ENCODE assay signal across 8 mouse cellular contexts in the genomic region with DNA sequence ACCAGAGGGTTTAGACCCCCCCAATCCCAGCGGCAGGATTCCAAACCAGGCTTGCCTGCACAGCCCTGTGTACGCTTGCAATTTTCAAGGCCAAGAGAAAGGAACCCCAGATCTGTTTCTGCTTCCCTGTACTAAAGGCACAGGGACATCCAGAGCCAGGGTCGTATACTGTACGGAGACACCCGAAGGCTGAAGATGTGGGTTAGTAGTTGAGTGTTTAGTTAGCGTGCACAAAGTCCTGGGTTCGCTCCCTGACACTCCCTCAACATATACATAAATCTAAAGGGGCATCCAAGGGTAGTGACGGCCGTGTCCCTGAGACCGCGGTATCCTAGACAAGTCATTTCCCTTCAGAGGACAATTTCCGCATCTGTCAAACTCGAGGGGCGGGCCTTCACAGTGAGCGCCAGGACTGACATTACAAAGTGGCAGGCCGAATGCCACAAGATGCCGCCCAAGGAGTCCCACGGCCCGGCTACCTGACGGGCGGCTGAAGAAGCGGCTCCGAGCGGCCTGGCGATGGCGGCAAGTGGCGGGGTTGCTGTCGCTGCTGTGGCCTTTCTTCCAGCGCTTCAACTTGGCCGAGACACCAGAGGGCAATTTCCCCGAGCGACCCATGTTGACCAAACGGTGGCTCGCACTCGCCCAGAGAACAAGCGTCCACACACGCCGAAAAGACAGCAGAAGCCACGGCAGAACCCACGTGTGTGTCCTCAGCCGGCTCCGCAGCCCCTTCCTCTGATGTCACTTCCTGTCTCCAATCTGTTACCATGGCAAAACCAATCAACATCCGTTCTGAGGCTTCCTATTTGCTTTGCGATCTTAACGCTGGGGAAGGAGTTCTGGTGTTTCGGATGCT. TPM values are rescaled to one million over a fixed set of nuclear protein-coding genes. Genes with fewer than 3 reads are reported as not detected.
DNase-seq lines count a peak whose midpoint lies in the region; ATAC-seq and TF ChIP-seq lines count a peak whose summit lies in the region.

Gene Rrp12 (minus strand): TSS at position 714 of the 859 bp plus-strand sequence.

- peaks cover 6% of the 10 kb centered on the region; the same call in 1 of the 2 replicates for H3K36me3 ChIP-seq in hindbrain, postnatal 0 days (ENCODE audit: insufficient read depth, low read length)

- peak within 1 kb of the TSS; percentile 32; the same call in 1 of the 2 replicates for H3K27ac ChIP-seq in hindbrain, postnatal 0 days
- H3K27ac ChIP-seq in left cerebral cortex, adult 2 months: peak within 1 kb of the TSS; percentile 50

- peak within 1 kb of the TSS; percentile 84 for H3K4me2 ChIP-seq in hindbrain, postnatal 0 days (ENCODE audit: low read depth, low read length)

- WGBS in hindbrain, postnatal 0 days: 1% methylated on average over 46 of the region's 46 CpGs

- no peaks in the 10 kb centered on the region for H3K9me3 ChIP-seq in hindbrain, postnatal 0 days (ENCODE audit: low read length)

- DNase-seq in WW6 (ENCODE audit: low read depth, low spot score): peak; percentile 59
- peak; percentile 72 to 80 for DNase-seq in cerebellum, postnatal 36 days
- DNase-seq in gastrocnemius, adult 18-20 months (ENCODE audit: low spot score): peak; percentile 91
- peak; percentile 94 for DNase-seq in hindbrain, postnatal 0 days (ENCODE audit: low spot score)
- DNase-seq in left cerebral cortex, adult 2 months (ENCODE audit: extremely low spot score in 1 of 2, low spot score in 2 of 2): peak; percentile 78 to 80
- DNase-seq in right cerebral cortex, adult 2 months (ENCODE audit: low spot score in 2 of 2): peak; percentile 86 to 89
- DNase-seq in urinary bladder, postnatal 36 days (ENCODE audit: low spot score in 2 of 2): peak; percentile 71 to 75

- peaks cover 4% of the 10 kb centered on the region; the same call in 1 of the 2 replicates for H3K4me1 ChIP-seq in hindbrain, postnatal 0 days (ENCODE audit: insufficient read depth, low read length)

- ATAC-seq in hindbrain, postnatal 0 days: peak; percentile 97
- ATAC-seq in megakaryocyte, adult 5-6 weeks (ENCODE audit: poor library complexity, severe bottlenecking): peak; percentile 87

- intact Hi-C loops in left cerebral cortex, adult 2 months (cut with DNase I): loop anchor here (5.0 kb wide), 1 partner anchor 132 kb away; no protein-coding TSS in a partner anchor

- no peaks in the 10 kb centered on the region for H3K27me3 ChIP-seq in hindbrain, postnatal 0 days (ENCODE audit: insufficient read depth, low read length)

- H3K9ac ChIP-seq in hindbrain, postnatal 0 days (replicated peaks; ENCODE audit: low read length): peak within 1 kb of the TSS; percentile 59

- TF ChIP-seq CTCF in hindbrain, postnatal 0 days (IDR thresholded peaks at IDR 0.05; ENCODE audit: low read depth): no peak
- no peak for TF ChIP-seq CTCF in left cerebral cortex, adult 2 months (IDR thresholded peaks at IDR 0.05)

- H3K4me3 ChIP-seq in hindbrain, postnatal 0 days (ENCODE audit: low read length): peak within 1 kb of the TSS; percentile 70
- peak within 1 kb of the TSS; percentile 91 for H3K4me3 ChIP-seq in left cerebral cortex, adult 2 months

RNA-seq across cellular contexts. Expression of gene Rrp12, which starts in this region (rescaled TPM):
- 10 to 100 TPM; 31.0 to 31.2 TPM for total RNA-seq in gastrocnemius, adult 18-20 months (2021)
- 19.2 and 21.9 TPM in 2 replicates for total RNA-seq in hindbrain, postnatal 0 days (2014; rRNA removed)
- 11.9 and 12.3 TPM in 2 replicates for polyA plus RNA-seq in hindbrain, postnatal 0 days (2015; fragmentation: Nextera tagmentation; extraction: Ambion mirVana)
- 10 to 100 TPM; 33.0 to 34.1 TPM for total RNA-seq in left cerebral cortex, adult 2 months (2021)
- 2.3 and 3.4 TPM in 2 replicates for total RNA-seq in megakaryocyte, adult 5-6 weeks (2015)
- 4.6 and 5.1 TPM in 2 replicates for total RNA-seq in megakaryocyte, adult 5-6 weeks (2017)

Comparison
In these comparisons a context has a peak if more than half of its experiments do, and no peak if none do; other contexts are left out.
1. Peak in every context shown above with its lines: DNase-seq, ATAC-seq, H3K4me3 ChIP-seq and H3K27ac ChIP-seq.